13 mouse cellular contexts compared by ENCODE assay signal in the genomic region with DNA sequence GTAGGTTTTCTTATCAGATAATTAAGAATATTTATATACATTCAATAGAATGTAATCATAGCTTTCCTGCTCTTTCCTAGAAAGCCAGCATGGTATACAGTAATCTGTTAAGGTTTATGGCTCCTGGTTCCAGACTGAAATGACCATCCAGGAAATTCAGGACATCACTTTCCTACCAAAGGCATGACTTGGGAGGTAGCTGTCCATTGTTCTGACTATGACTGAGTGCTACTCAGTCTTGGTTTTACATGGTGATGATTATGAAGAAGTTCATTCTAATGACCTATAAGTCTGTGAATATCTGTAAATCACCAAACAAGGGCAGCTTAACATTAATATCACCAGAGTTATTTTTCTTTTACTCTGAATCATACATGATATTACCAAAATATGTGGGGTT.
"Had no signal": no experiment of that assay in that cellular context is flagged by ENCODE, and none has a peak within 500 bp of the region (broad histone marks: within the 10 kb centered on the region; RNA-seq: fewer than 3 reads in every experiment).

No protein-coding gene starts in this region.

- DNase-seq: kidney, adult 18-20 months; kidney, adult 9 months; kidney, postnatal 25 days; liver, embryonic 13.5 days; lung, adult 2 months; thymus, adult 18-20 months; thymus, postnatal 36 days had no signal

- H3K27ac ChIP-seq: kidney, postnatal 0 days; liver, embryonic 13.5 days; midbrain, embryonic 10.5 days; midbrain, embryonic 13.5 days had no signal

- ATAC-seq: lung, postnatal 0 days; midbrain, embryonic 13.5 days; midbrain, embryonic 16.5 days had no signal

- H3K4me1 ChIP-seq: liver, embryonic 13.5 days; megakaryocyte, embryonic 14.5 days; midbrain, embryonic 10.5 days; midbrain, embryonic 13.5 days had no signal

- H3K27me3 ChIP-seq: liver, embryonic 13.5 days; megakaryocyte, embryonic 14.5 days; midbrain, embryonic 13.5 days had no signal

- H3K9ac ChIP-seq: liver, embryonic 13.5 days; midbrain, embryonic 13.5 days had no signal

- H3K4me3 ChIP-seq: liver, embryonic 13.5 days; megakaryocyte, embryonic 14.5 days; midbrain, embryonic 10.5 days; midbrain, embryonic 13.5 days had no signal

- H3K9me3 ChIP-seq: liver, embryonic 13.5 days; megakaryocyte, embryonic 14.5 days; midbrain, embryonic 10.5 days; midbrain, embryonic 13.5 days had no signal

- H3K36me3 ChIP-seq: liver, embryonic 13.5 days; midbrain, embryonic 10.5 days; midbrain, embryonic 13.5 days had no signal

- H3K4me2 ChIP-seq: liver, embryonic 13.5 days; midbrain, embryonic 13.5 days had no signal
